Mouse (Mus musculus) stomach, embryonic 15.5 days (tissue): ENCODE data around the gene Stk4. TPM values are rescaled to one million over a fixed set of nuclear protein-coding genes. Genes with fewer than 3 reads are reported as not detected.

Experiments used
- ATAC-seq: fragments of 200-750 bp; cut with Nextera tagmentation; 2 replicates; pipeline ENCODE4 v1.8.0; 2017; ENCODE audit warnings: low read depth, moderate number of reproducible peaks, moderate TSS enrichment; ENCODE audit not compliant: insufficient read depth, low FRiP score
- H3K27ac ChIP-seq: fragments of 300-500 bp; sonication (generic); 2 replicates; pipeline ENCODE4 v1.5.1; 2015; ENCODE audit warnings: mild to moderate bottlenecking, inconsistent platforms
- H3K27me3 ChIP-seq: fragments of 300-500 bp; sonication (generic); replicated peaks from 2 replicates; pipeline ENCODE4 v1.6.1; 2015; ENCODE audit warnings: inconsistent platforms
- H3K36me3 ChIP-seq: fragments of 300-500 bp; sonication (generic); 2 replicates; pipeline ENCODE4 v1.6.1; 2015; ENCODE audit warnings: inconsistent platforms
- H3K4me1 ChIP-seq: fragments of 300-500 bp; sonication (generic); 2 replicates; pipeline ENCODE4 v1.6.1; 2015; ENCODE audit warnings: inconsistent platforms
- H3K4me2 ChIP-seq: fragments of 300-500 bp; sonication (generic); 2 replicates; pipeline ENCODE4 v1.6.1; 2015; ENCODE audit warnings: mild to moderate bottlenecking, inconsistent platforms
- H3K4me3 ChIP-seq: fragments of 300-500 bp; sonication (generic); replicated peaks from 2 replicates; pipeline ENCODE4 v1.5.1; 2015; ENCODE audit warnings: inconsistent platforms
- H3K9ac ChIP-seq: fragments of 300-500 bp; sonication (generic); 2 replicates; pipeline ENCODE4 v1.6.1; 2015; ENCODE audit warnings: inconsistent platforms
- H3K9me3 ChIP-seq: fragments of 300-500 bp; sonication (generic); 2 replicates; pipeline ENCODE4 v1.6.1; 2016; ENCODE audit warnings: inconsistent platforms
- WGBS: fragments of 180-500 bp; shearing (Covaris S2); methylation state at CpG from one replicate; pipeline ENCODE4 v1.1.7; 2015; 5-methylcytosine and 5-hydroxymethylcytosine counted together
- polyA plus RNA-seq: library from polyadenylated mRNA; unstranded; fragments of >200 nt; fragmentation: Nextera tagmentation; extraction: Ambion mirVana; gene quantifications from 2 replicates; pipeline ENCODE4 v1.2.1, GENCODE M21; 2015

Gene Stk4
- polyA plus RNA-seq, 1 experiment from 2014 or later: 16.4 TPM

GRCm38 (mm10) chr2:164182692-164183255 is 112.7 kb downstream of the Stk4 start, which contains the start of gene Wfdc5:
Wfdc5 (minus strand) TSS chr2:164182742.
- Histone ChIP-seq H3K4me3 (no peak within 1 kb of the TSS), H3K4me2 (no peak within 1 kb of the TSS), H3K36me3 (no peaks in the 10 kb centered on the region), H3K9me3 (no peaks in the 10 kb centered on the region), H3K27ac (no peak within 1 kb of the TSS), H3K4me1 (no peaks in the 10 kb centered on the region), H3K27me3 (no peaks in the 10 kb centered on the region; the same call in 1 of the 2 replicates), H3K9ac (no peak within 1 kb of the TSS)
- WGBS: 67% methylated on average over 7 of the region's 7 CpGs
- ATAC-seq: no peak

DNA sequence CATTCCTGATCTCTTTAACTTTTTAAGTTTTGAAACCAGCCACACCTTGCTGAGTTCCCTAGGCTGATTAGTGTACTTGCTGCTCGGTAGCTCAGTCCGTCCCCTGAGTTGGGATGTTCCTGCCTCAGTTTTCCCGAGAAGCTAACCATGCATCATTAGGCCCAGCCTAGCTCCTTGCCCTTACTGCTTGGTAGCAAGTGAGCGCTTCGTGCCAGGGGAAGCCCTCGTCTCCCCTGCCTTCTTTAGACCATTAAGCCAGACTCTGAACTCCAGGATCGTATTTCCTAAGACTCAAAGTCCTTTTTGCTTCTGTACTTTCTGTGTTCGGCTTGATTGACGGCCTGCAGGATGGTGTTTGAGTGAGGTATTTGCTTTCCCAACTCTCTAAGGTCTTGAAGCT is 113.2 kb downstream of the Stk4 start:
- no peaks in the 10 kb centered on the region for H3K4me1 ChIP-seq
- H3K27ac ChIP-seq: no peak overlapping the region
- no peak overlapping the region for H3K4me3 ChIP-seq
- no peaks in the 10 kb centered on the region; the same call in 1 of the 2 replicates for H3K27me3 ChIP-seq
- no peaks in the 10 kb centered on the region for H3K9me3 ChIP-seq
- H3K9ac ChIP-seq: no peak overlapping the region
- no peak overlapping the region for H3K4me2 ChIP-seq
- WGBS: 66% methylated on average over 9 of the region's 9 CpGs
- no peaks in the 10 kb centered on the region for H3K36me3 ChIP-seq
- no peak for ATAC-seq

DNA sequence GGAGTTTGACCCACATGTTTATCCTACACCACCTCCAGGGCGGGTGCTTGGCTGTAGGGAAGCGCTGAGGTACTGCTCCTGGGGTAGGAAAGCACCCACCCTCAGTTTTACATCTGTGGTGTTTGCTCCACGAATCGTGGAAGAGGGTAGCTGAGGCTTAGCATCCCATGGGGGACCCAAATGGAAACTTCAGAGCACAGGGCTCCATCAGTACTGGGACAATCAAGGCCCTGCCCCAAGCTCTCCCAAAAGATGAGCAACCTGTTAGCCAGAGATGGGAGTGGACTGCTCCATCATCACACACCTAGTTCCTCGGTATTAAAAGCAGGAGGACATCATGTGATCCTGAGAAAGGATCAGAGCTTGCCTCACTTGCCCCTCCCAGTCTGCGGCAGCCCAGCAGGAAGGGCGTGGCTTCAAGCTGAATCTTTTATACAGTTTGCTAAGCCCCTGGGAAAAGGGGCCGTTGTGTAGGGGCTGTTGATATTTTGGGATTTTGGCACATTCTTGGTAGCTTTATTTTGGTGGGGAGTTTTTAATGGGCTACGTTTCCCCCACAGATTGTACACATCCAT is 114.1 kb downstream of the Stk4 start:
- Histone ChIP-seq H3K4me1 (no peaks in the 10 kb centered on the region), H3K9ac (no peak overlapping the region), H3K27me3 (no peaks in the 10 kb centered on the region), H3K36me3 (no peaks in the 10 kb centered on the region), H3K4me3 (no peak overlapping the region), H3K27ac (no peak overlapping the region), H3K4me2 (no peak overlapping the region), H3K9me3 (no peaks in the 10 kb centered on the region)
- ATAC-seq: no peak
- WGBS: 37% methylated on average over 9 of the region's 9 CpGs

- no peaks in the 10 kb centered on the region for H3K27me3 ChIP-seq
- no peak for ATAC-seq
- no peaks in the 10 kb centered on the region for H3K4me1 ChIP-seq
- no peaks in the 10 kb centered on the region for H3K9me3 ChIP-seq
- H3K36me3 ChIP-seq: no peaks in the 10 kb centered on the region
- WGBS: 32% methylated on average over 5 of the region's 5 CpGs
- H3K27ac ChIP-seq: no peak overlapping the region
- no peak overlapping the region for H3K4me2 ChIP-seq
- H3K9ac ChIP-seq: no peak overlapping the region
- no peak overlapping the region for H3K4me3 ChIP-seq
These were observed 118.6 kb downstream of the Stk4 start for GRCm38 (mm10) chr2:164188722-164189121.

- Histone ChIP-seq H3K9ac (no peak within 1 kb of the TSS), H3K4me1 (no peaks in the 10 kb centered on the region), H3K36me3 (no peaks in the 10 kb centered on the region), H3K27me3 (no peaks in the 10 kb centered on the region), H3K27ac (no peak within 1 kb of the TSS), H3K4me3 (no peak within 1 kb of the TSS), H3K4me2 (no peak within 1 kb of the TSS), H3K9me3 (no peaks in the 10 kb centered on the region)
- 82% methylated on average over 6 of the region's 6 CpGs for WGBS
- no peak for ATAC-seq
These were observed 120.5 kb downstream of the Stk4 start, which contains the start of gene Wfdc12 for GRCm38 (mm10) chr2:164190576-164190975. Wfdc12 (minus strand) TSS chr2:164190608.

DNA sequence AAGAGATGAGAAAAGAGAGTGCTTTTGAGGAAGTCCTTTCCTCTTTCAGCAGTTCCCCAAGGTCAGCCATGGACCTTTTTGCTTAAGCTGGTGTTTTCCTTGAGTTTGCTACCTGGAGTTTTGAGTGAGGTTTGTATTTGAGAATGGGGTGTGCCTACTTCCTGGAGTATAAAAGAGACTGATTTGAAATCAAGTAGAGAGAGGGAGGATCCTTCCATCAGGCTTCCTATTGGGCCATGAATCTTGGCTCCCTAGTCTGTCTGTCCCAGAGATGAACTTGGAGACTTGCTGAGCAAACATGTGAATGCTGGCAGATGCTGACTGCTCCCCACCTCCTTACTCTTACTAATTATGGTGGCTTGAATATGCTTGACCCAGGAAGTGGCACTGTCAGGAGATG is 122.2 kb downstream of the Stk4 start:
- Histone ChIP-seq H3K27ac (no peak overlapping the region), H3K9me3 (no peaks in the 10 kb centered on the region), H3K4me2 (no peak overlapping the region), H3K36me3 (no peaks in the 10 kb centered on the region), H3K4me3 (no peak overlapping the region), H3K9ac (no peak overlapping the region), H3K4me1 (no peaks in the 10 kb centered on the region), H3K27me3 (no peaks in the 10 kb centered on the region)
- ATAC-seq: no peak

DNA sequence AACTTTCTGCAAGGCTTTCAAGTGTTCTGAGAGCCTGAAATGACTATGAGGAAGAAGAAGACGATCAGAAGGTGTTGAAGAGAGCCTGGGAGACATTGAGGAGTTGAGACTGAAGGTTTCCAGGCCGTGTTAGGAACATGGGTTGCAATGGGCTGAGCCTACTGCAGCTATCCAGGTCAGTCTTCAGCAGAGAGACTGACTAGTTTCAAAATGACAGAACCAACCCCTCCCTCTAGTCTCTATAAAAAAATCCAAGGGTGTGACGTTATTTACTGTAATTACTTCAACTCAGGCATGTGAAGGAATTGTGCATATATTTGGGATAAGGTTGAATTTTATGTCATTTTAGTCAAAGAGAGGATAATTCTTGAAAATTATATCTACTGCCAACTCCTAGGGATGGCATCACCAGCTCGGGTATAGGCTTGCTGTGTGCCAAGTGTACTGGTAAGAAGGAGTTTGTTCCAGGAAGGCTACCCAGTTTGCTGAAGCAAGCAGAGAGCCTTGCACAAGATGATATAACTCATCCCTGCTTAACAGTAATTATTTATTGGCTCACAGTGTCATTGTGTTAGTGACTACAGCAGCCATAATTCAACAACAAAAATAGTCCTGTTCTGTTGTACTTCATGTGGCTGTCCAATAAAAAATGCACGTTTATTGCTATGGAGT is 125.0 kb downstream of the Stk4 start:
- Histone ChIP-seq H3K27ac (no peak overlapping the region), H3K4me2 (no peak overlapping the region), H3K27me3 (no peaks in the 10 kb centered on the region), H3K4me3 (no peak overlapping the region), H3K9me3 (no peaks in the 10 kb centered on the region), H3K9ac (no peak overlapping the region), H3K4me1 (no peaks in the 10 kb centered on the region), H3K36me3 (no peaks in the 10 kb centered on the region)
- 69% methylated on average over 5 of the region's 5 CpGs for WGBS
- no peak for ATAC-seq

GRCm38 (mm10) chr2:164195971-164196699 is 126.0 kb downstream of the Stk4 start:
- no peak for ATAC-seq
- 85% methylated on average over 5 of the region's 5 CpGs for WGBS

DNA sequence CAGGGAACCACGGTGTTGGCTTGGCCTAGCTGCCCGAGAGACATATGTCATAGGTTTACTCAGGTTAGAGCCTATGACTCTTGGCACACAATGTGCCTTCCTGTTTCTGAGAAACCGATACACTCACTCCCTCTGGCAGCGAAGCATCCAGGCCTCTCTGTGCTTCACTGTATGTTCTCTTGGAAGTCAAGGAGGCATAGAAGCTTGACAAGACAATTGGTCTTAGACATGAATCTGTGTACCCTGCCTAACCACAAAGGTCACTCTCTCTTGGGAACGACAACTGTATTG is 126.5 kb downstream of the Stk4 start:
- Histone ChIP-seq H3K27me3 (no peaks in the 10 kb centered on the region), H3K9ac (no peak overlapping the region), H3K9me3 (no peaks in the 10 kb centered on the region), H3K4me2 (no peak overlapping the region), H3K4me1 (no peaks in the 10 kb centered on the region), H3K4me3 (no peak overlapping the region), H3K36me3 (no peaks in the 10 kb centered on the region), H3K27ac (no peak overlapping the region)
- 71% methylated on average over 5 of the region's 5 CpGs for WGBS
- ATAC-seq: no peak

More at GRCm38 (mm10) chr2:164195971-164196699, 126.0 kb downstream of the Stk4 start:
- H3K4me3 ChIP-seq: no peak overlapping the region
- H3K9ac ChIP-seq: no peak overlapping the region
- no peak overlapping the region for H3K4me2 ChIP-seq
- H3K27ac ChIP-seq: no peak overlapping the region
- H3K27me3 ChIP-seq: no peaks in the 10 kb centered on the region
- no peaks in the 10 kb centered on the region for H3K9me3 ChIP-seq
- H3K36me3 ChIP-seq: no peaks in the 10 kb centered on the region
- no peaks in the 10 kb centered on the region for H3K4me1 ChIP-seq

DNA sequence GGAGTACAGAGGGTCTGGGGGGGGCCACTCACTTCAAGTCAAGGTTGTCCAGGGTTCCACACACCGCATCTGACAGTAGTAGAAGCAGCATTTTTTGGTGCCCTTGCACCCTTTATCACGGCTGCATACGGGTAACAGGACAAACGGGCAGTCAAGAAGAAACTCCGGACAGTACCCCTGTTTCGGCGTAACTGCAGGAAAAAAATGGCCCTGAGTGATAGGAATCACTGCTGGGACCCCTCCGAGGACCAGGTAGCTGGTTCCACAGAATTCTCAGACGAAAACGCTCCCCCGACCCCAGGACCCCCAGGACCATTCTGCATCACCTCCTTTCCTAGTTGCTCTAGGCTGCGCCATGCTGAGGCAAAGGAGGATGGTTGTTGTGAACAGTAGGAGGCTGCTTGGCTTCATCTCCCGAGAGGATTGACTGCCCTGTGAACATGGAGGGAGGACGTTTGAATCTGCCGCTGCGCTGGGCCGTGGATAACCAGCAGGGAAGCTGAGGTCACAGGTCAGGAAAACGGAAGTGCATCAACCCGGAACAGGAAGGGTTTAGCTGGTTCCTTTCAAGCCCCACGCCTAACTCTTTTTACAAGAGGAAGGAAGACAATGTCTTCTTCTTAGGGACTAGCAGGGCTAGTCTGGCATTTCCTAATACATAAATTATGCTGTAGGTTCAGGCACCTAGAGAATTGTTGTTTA is 129.7 kb downstream of the Stk4 start, which contains the start of gene Wfdc15a:
TSS of gene Wfdc15a (minus strand) at position 505 of the 702 bp plus-strand sequence.
- no peaks in the 10 kb centered on the region for H3K9me3 ChIP-seq
- H3K36me3 ChIP-seq: no peaks in the 10 kb centered on the region
- H3K9ac ChIP-seq: no peak within 1 kb of the TSS
- H3K27ac ChIP-seq: no peak within 1 kb of the TSS
- no peaks in the 10 kb centered on the region for H3K4me1 ChIP-seq
- no peak within 1 kb of the TSS for H3K4me3 ChIP-seq
- no peak within 1 kb of the TSS for H3K4me2 ChIP-seq
- WGBS: 80% methylated on average over 20 of the region's 20 CpGs
- no peak for ATAC-seq
- no peaks in the 10 kb centered on the region for H3K27me3 ChIP-seq
